Mouse (Mus musculus): ENCODE results near the gene Ptk6.

- no peak for TF ChIP-seq POLR2A (IDR thresholded peaks at IDR 0.05; ENCODE audit: low read depth, low read length)
- no peak for TF ChIP-seq CTCF (conservative IDR thresholded peaks at IDR 0.05; ENCODE audit: insufficient read depth, insufficient read length, low read depth, low read length)
Measured at GRCm38 (mm10) chr2:181188681-181189080, 13.9 kb downstream of the Ptk6 start.
